Mouse (Mus musculus): ENCODE measurements around the gene Vwa3b.

GRCm38 (mm10) chr1:37035879-37036278 is 9.5 kb downstream of the Vwa3b start:
- TF ChIP-seq POLR2A (IDR thresholded peaks at IDR 0.05; ENCODE audit: borderline replicate concordance, insufficient read depth, low read length) (no peak), CTCF (IDR thresholded peaks at IDR 0.05; ENCODE audit: borderline replicate concordance, insufficient read depth, low read depth, low read length) (no peak)
